Mouse (Mus musculus): ENCODE data around the gene Rnase1.

DNA sequence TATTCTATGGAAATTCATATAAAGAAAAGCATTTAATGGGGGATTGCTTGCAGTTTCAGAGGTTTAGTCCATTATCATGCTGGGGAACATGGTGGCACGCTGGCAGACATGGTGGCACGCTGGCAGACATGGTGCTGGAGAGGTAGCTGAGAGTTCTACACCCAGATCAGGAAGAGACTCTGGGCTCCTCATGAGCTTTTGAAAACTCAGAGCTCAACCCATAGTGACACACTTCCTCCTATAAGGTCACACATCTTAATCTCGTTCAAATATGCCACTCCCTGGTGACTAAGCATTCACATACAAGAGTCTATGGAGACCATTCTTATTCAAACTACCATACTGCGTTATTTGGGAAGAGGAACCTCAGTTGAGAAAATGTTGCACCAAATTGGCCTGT is 14.2 kb downstream of the Rnase1 start:
- TF ChIP-seq ZC3H11A (IDR thresholded peaks at IDR 0.05; ENCODE audit: borderline replicate concordance, low read depth, low read length), result no peak
- no peak for TF ChIP-seq HCFC1 (IDR thresholded peaks at IDR 0.05; ENCODE audit: borderline replicate concordance, insufficient read depth, low read length)
- TF ChIP-seq CHD2 (IDR thresholded peaks at IDR 0.05; ENCODE audit: low read depth, low read length), result no peak

Data from ES-E14 (cell line).